Mouse (Mus musculus): ENCODE data around the gene Phtf1. TPM values are rescaled to one million over a fixed set of nuclear protein-coding genes. Genes with fewer than 3 reads are reported as not detected.

Phtf1 gene
- polyA plus RNA-seq, 1 experiment from 2014 or later = 11.2 TPM

GRCm38 (mm10) chr3:103985194-103985593, 17.3 kb downstream of the Phtf1 start:
- H3K9ac ChIP-seq (ENCODE audit: low read length) = no peak overlapping the region
- no peaks in the 10 kb centered on the region for H3K27me3 ChIP-seq (ENCODE audit: control insufficient read depth, insufficient read depth, low read length)
- no peak overlapping the region for H3K27ac ChIP-seq (replicated peaks)
- H3K4me1 ChIP-seq (replicated peaks; ENCODE audit: control insufficient read depth, insufficient read depth) = no peaks in the 10 kb centered on the region
- no peaks in the 10 kb centered on the region for H3K9me3 ChIP-seq (ENCODE audit: control insufficient read depth, low read length)
- ATAC-seq (ENCODE audit: low FRiP score, low TSS enrichment) (no peak), DNase-seq (ENCODE audit: low spot score) (no peak)
- WGBS = 94% methylated on average over 2 of the region's 2 CpGs
- TF ChIP-seq EP300 (optimal IDR thresholded peaks at IDR 0.05) (no peak), CTCF (IDR thresholded peaks at IDR 0.05; ENCODE audit: low read depth) (no peak)
- no peak overlapping the region for H3K4me3 ChIP-seq (ENCODE audit: low read depth, low read length)
- H3K4me2 ChIP-seq (replicated peaks; ENCODE audit: low read depth) = no peak overlapping the region
- H3K36me3 ChIP-seq (ENCODE audit: control insufficient read depth, insufficient read depth, low read length) = peaks cover 7% of the 10 kb centered on the region; the same call in 1 of the 2 replicates

GRCm38 (mm10) chr3:103987831-103988432, 20.0 kb downstream of the Phtf1 start:
- DNase-seq (ENCODE audit: low spot score) (no peak), ATAC-seq (ENCODE audit: low FRiP score, low TSS enrichment) (no peak)
- Histone ChIP-seq H3K9ac (ENCODE audit: low read length) (no peak overlapping the region), H3K9me3 (ENCODE audit: control insufficient read depth, low read length) (no peaks in the 10 kb centered on the region), H3K4me3 (ENCODE audit: low read depth, low read length) (no peak overlapping the region), H3K4me1 (replicated peaks; ENCODE audit: control insufficient read depth, insufficient read depth) (no peaks in the 10 kb centered on the region), H3K27me3 (ENCODE audit: control insufficient read depth, insufficient read depth, low read length) (no peaks in the 10 kb centered on the region), H3K36me3 (ENCODE audit: control insufficient read depth, insufficient read depth, low read length) (peaks cover 10% of the 10 kb centered on the region; the same call in 1 of the 2 replicates), H3K27ac (replicated peaks) (no peak overlapping the region), H3K4me2 (replicated peaks; ENCODE audit: low read depth) (no peak overlapping the region)
- WGBS = 26% methylated on average over 5 of the region's 5 CpGs
- TF ChIP-seq EP300 (optimal IDR thresholded peaks at IDR 0.05) = no peak
- no peak for TF ChIP-seq CTCF (IDR thresholded peaks at IDR 0.05; ENCODE audit: low read depth)

GRCm38 (mm10) chr3:103989352-103989751, 21.4 kb downstream of the Phtf1 start:
- 86% methylated on average over 4 of the region's 4 CpGs for WGBS
- no peak for ATAC-seq (ENCODE audit: low FRiP score, low TSS enrichment)
- H3K36me3 ChIP-seq (ENCODE audit: control insufficient read depth, insufficient read depth, low read length) = peaks cover 13% of the 10 kb centered on the region; the same call in 1 of the 2 replicates

GRCm38 (mm10) chr3:103991271-103991670, 23.4 kb downstream of the Phtf1 start:
- TF ChIP-seq EP300 (optimal IDR thresholded peaks at IDR 0.05) (no peak), CTCF (IDR thresholded peaks at IDR 0.05; ENCODE audit: low read depth) (no peak)
- no peak for ATAC-seq (ENCODE audit: low FRiP score, low TSS enrichment)
- Histone ChIP-seq H3K4me1 (replicated peaks; ENCODE audit: control insufficient read depth, insufficient read depth) (no peaks in the 10 kb centered on the region), H3K36me3 (ENCODE audit: control insufficient read depth, insufficient read depth, low read length) (peaks cover 11% of the 10 kb centered on the region; the same call in 1 of the 2 replicates), H3K27me3 (ENCODE audit: control insufficient read depth, insufficient read depth, low read length) (no peaks in the 10 kb centered on the region), H3K9ac (ENCODE audit: low read length) (no peak overlapping the region), H3K9me3 (ENCODE audit: control insufficient read depth, low read length) (no peaks in the 10 kb centered on the region), H3K4me3 (ENCODE audit: low read depth, low read length) (no peak overlapping the region), H3K27ac (replicated peaks) (no peak overlapping the region), H3K4me2 (replicated peaks; ENCODE audit: low read depth) (no peak overlapping the region)
- no peak for DNase-seq (ENCODE audit: low spot score)
- WGBS = 87% methylated on average over 3 of the region's 3 CpGs

More at GRCm38 (mm10) chr3:103989352-103989751, 21.4 kb downstream of the Phtf1 start:
- Histone ChIP-seq H3K9ac (ENCODE audit: low read length) (no peak overlapping the region), H3K4me2 (replicated peaks; ENCODE audit: low read depth) (no peak overlapping the region), H3K27me3 (ENCODE audit: control insufficient read depth, insufficient read depth, low read length) (no peaks in the 10 kb centered on the region), H3K4me1 (replicated peaks; ENCODE audit: control insufficient read depth, insufficient read depth) (no peaks in the 10 kb centered on the region), H3K9me3 (ENCODE audit: control insufficient read depth, low read length) (no peaks in the 10 kb centered on the region), H3K27ac (replicated peaks) (no peak overlapping the region), H3K4me3 (ENCODE audit: low read depth, low read length) (no peak overlapping the region)
- no peak for DNase-seq (ENCODE audit: low spot score)
- TF ChIP-seq EP300 (optimal IDR thresholded peaks at IDR 0.05) (no peak), CTCF (IDR thresholded peaks at IDR 0.05; ENCODE audit: low read depth) (no peak)

- Histone ChIP-seq H3K9me3 (ENCODE audit: control insufficient read depth, low read length) (no peaks in the 10 kb centered on the region), H3K4me2 (replicated peaks; ENCODE audit: low read depth) (no peak overlapping the region), H3K4me1 (replicated peaks; ENCODE audit: control insufficient read depth, insufficient read depth) (no peaks in the 10 kb centered on the region), H3K4me3 (ENCODE audit: low read depth, low read length) (no peak overlapping the region), H3K27ac (replicated peaks) (no peak overlapping the region), H3K36me3 (ENCODE audit: control insufficient read depth, insufficient read depth, low read length) (peaks cover 6% of the 10 kb centered on the region; the same call in 1 of the 2 replicates), H3K27me3 (ENCODE audit: control insufficient read depth, insufficient read depth, low read length) (no peaks in the 10 kb centered on the region), H3K9ac (ENCODE audit: low read length) (no peak overlapping the region)
- no peak for ATAC-seq (ENCODE audit: low FRiP score, low TSS enrichment)
- WGBS = 93% methylated on average over 4 of the region's 4 CpGs
- DNase-seq (ENCODE audit: low spot score) = no peak
- TF ChIP-seq EP300 (optimal IDR thresholded peaks at IDR 0.05) (no peak), CTCF (IDR thresholded peaks at IDR 0.05; ENCODE audit: low read depth) (no peak)
Measured at GRCm38 (mm10) chr3:103998724-103999123, 30.8 kb downstream of the Phtf1 start.

GRCm38 (mm10) chr3:104006896-104007466, 39.1 kb downstream of the Phtf1 start:
- TF ChIP-seq CTCF (IDR thresholded peaks at IDR 0.05; ENCODE audit: low read depth) (no peak), EP300 (optimal IDR thresholded peaks at IDR 0.05) (no peak)
- Histone ChIP-seq H3K4me3 (ENCODE audit: low read depth, low read length) (no peak overlapping the region), H3K9me3 (ENCODE audit: control insufficient read depth, low read length) (no peaks in the 10 kb centered on the region), H3K4me1 (replicated peaks; ENCODE audit: control insufficient read depth, insufficient read depth) (no peaks in the 10 kb centered on the region), H3K9ac (ENCODE audit: low read length) (no peak overlapping the region), H3K27ac (replicated peaks) (no peak overlapping the region), H3K27me3 (ENCODE audit: control insufficient read depth, insufficient read depth, low read length) (no peaks in the 10 kb centered on the region), H3K36me3 (ENCODE audit: control insufficient read depth, insufficient read depth, low read length) (peaks cover 17% of the 10 kb centered on the region), H3K4me2 (replicated peaks; ENCODE audit: low read depth) (no peak overlapping the region)
- no peak for DNase-seq (ENCODE audit: low spot score)
- 84% methylated on average over 8 of the region's 8 CpGs for WGBS
- no peak for ATAC-seq (ENCODE audit: low FRiP score, low TSS enrichment)
